Mouse (Mus musculus): ENCODE measurements around the gene Snx12. TPM values are rescaled to one million over a fixed set of nuclear protein-coding genes. Genes with fewer than 3 reads are reported as not detected.
"Not testable (repeated sequence)": the region's sequence is repeated elsewhere in the genome, so short reads cannot be mapped to it uniquely, and the experiment has no call there.

The Snx12 gene
- polyA plus RNA-seq, 1 experiment = 7.4 TPM

DNA sequence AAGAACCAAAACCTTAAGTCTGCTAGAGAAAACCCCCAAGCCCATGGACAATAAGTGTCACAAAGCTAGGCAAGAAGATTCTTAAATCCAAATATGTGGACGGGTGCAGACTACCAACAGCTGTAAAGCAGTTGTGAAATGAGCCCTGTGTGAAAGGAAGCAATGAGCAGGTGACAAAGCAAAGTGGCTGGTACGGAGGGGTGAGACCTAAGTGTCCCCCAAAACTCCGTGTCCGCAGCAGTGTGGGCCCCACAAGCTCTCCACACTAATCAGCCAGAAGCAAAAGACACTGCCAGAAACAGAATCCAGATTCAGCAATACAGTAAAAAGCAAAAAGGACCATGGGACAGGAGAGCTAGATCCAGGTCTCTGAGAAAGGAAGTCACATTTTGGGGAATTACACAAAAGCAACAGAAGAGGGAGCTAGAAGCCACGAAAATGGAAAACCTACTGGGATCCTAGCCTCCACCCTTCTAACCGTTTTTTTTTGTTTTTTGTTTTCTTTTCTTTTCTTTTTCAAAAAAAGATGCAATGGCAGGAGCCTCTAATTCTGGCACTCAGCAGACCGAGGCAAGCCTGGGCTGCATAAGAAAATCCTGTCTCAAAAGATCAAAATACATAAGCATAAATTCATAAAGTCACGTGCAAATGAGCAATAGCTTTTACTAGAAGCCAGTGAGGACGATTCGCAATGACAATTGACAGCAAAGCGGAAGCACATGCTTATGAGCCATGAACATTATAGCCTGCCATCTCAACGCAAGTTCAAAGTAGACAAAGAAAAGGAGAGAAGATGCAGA is 90.2 kb downstream of the Snx12 start:
- H3K4me3 ChIP-seq (ENCODE audit: low read depth, low read length) = no peak overlapping the region
- no peaks in the 10 kb centered on the region for H3K36me3 ChIP-seq (ENCODE audit: control insufficient read depth, insufficient read depth, low read length)
- no peaks in the 10 kb centered on the region for H3K4me1 ChIP-seq (ENCODE audit: control insufficient read depth, insufficient read depth, insufficient read length, low read length)
- no peak for TF ChIP-seq CTCF (IDR thresholded peaks at IDR 0.05; ENCODE audit: extremely low read depth, insufficient read length, insufficient replicate concordance, low read depth, low read length)
- no peak for TF ChIP-seq POLR2A (IDR thresholded peaks at IDR 0.05; ENCODE audit: low read depth, low read length)
- 31% methylated on average over 12 of the region's 12 CpGs for WGBS
- H3K27me3 ChIP-seq (ENCODE audit: control insufficient read depth, insufficient read depth, low read length) = no peaks in the 10 kb centered on the region
- H3K27ac ChIP-seq (ENCODE audit: insufficient read depth, low read depth, low read length) = no peak overlapping the region; the same call in 1 of the 2 replicates

DNA sequence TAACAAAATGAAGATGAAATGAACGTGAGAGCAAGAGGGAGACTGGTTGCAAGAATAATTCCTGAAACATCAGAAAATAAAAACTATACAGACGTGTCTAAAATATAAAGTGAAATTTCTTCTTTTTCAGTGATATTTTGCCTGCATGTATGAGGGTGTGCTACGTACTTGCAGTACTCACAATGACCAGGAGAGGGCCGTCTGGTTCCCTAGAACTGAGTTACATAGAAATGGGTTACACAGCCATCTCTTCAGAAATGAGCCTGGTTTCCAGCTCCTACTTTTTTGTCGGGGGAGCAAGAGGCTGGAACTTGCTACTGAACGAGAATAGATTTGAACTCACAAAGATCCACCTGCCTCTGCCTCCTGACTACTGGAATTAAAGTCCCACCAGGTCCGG is 91.4 kb downstream of the Snx12 start:
- H3K36me3 ChIP-seq (ENCODE audit: control insufficient read depth, insufficient read depth, low read length) = no peaks in the 10 kb centered on the region
- WGBS = 25% methylated on average over 7 of the region's 7 CpGs
- H3K27ac ChIP-seq (ENCODE audit: insufficient read depth, low read depth, low read length) = no peak overlapping the region
- no peaks in the 10 kb centered on the region for H3K27me3 ChIP-seq (ENCODE audit: control insufficient read depth, insufficient read depth, low read length)
- H3K4me1 ChIP-seq (ENCODE audit: control insufficient read depth, insufficient read depth, insufficient read length, low read length) = no peaks in the 10 kb centered on the region
- TF ChIP-seq CTCF (IDR thresholded peaks at IDR 0.05; ENCODE audit: extremely low read depth, insufficient read length, insufficient replicate concordance, low read depth, low read length) (no peak), POLR2A (IDR thresholded peaks at IDR 0.05; ENCODE audit: low read depth, low read length) (no peak)
- H3K4me3 ChIP-seq (ENCODE audit: low read depth, low read length) = no peak overlapping the region

DNA sequence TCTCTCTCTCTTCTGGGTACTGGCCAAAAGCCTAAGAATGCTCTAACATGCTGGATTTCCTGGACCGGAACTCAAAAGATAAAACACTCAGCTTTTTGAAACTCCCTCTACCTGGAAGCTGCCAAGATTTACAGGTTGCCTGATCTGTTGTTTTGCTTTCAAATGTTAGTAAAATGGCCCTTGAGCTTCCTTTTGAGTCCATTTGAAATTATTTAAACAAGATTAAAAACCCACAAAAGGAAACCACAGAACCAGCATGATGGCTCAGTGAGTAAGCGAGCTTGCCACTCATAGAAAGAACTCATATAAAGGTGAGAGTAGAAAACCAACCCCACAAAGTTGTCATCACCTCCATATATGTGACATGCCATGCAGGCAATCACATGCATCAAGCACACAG is 93.8 kb downstream of the Snx12 start:
- TF ChIP-seq CTCF (IDR thresholded peaks at IDR 0.05; ENCODE audit: extremely low read depth, insufficient read length, insufficient replicate concordance, low read depth, low read length) (no peak), POLR2A (IDR thresholded peaks at IDR 0.05; ENCODE audit: low read depth, low read length) (no peak)
- WGBS = 64% methylated on average over 2 of the region's 2 CpGs

DNA sequence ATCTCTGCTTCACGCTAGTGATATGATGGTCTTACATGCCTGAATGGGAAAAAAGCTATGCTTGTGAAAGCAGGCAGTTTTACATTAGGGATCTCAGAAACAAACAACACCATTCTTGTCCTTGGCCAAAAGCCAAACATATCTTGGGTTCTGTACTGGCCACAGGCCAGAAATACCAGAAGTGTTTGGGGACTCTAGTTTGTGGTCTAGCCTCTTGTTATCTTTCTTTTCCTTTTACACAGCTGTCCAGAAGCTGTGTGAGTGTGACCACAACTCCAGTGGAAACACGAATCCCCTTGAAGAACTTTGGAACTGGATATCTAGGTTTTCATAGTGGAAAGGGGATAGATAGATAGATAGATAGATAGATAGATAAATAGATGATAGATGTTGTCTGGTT is 95.4 kb downstream of the Snx12 start:
- TF ChIP-seq CTCF (IDR thresholded peaks at IDR 0.05; ENCODE audit: extremely low read depth, insufficient read length, insufficient replicate concordance, low read depth, low read length) = no peak
- TF ChIP-seq POLR2A (IDR thresholded peaks at IDR 0.05; ENCODE audit: low read depth, low read length) = no peak
- 17% methylated on average over 2 of the region's 2 CpGs for WGBS
- Histone ChIP-seq H3K4me3 (ENCODE audit: low read depth, low read length) (no peak overlapping the region), H3K27me3 (ENCODE audit: control insufficient read depth, insufficient read depth, low read length) (no peaks in the 10 kb centered on the region), H3K27ac (ENCODE audit: insufficient read depth, low read depth, low read length) (no peak overlapping the region), H3K4me1 (ENCODE audit: control insufficient read depth, insufficient read depth, insufficient read length, low read length) (no peaks in the 10 kb centered on the region), H3K36me3 (ENCODE audit: control insufficient read depth, insufficient read depth, low read length) (no peaks in the 10 kb centered on the region)

More for the DNA sequence above, 93.8 kb downstream of the Snx12 start:
- H3K4me3 ChIP-seq (ENCODE audit: low read depth, low read length) = no peak overlapping the region
- H3K4me1 ChIP-seq (ENCODE audit: control insufficient read depth, insufficient read depth, insufficient read length, low read length) = no peaks in the 10 kb centered on the region
- H3K27me3 ChIP-seq (ENCODE audit: control insufficient read depth, insufficient read depth, low read length) = no peaks in the 10 kb centered on the region
- no peak overlapping the region for H3K27ac ChIP-seq (ENCODE audit: insufficient read depth, low read depth, low read length)
- no peaks in the 10 kb centered on the region for H3K36me3 ChIP-seq (ENCODE audit: control insufficient read depth, insufficient read depth, low read length)

DNA sequence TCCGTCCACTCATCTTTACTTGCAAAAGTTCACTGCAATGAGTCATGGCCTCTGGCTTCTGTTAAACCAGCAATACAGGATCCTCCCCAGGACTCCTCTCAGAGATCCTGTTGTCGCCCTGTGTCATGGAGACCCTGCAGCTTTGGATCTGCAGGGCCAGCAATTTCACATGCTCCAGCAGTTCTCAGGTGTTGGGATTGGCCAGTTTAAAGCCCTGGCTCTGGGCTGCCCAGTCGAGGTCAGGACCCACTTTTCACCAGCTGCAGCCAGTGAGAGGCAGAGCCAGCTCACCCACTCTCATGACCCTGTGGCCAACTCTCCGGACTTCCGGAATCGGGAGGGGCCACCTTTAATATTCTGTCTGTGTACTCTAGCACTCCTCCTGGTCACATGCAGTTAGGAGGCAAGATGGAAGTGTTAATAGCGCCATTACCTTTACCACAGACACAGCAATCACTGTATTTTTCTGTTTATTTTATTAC is 95.8 kb downstream of the Snx12 start:
- TF ChIP-seq CTCF (IDR thresholded peaks at IDR 0.05; ENCODE audit: extremely low read depth, insufficient read length, insufficient replicate concordance, low read depth, low read length) (no peak), POLR2A (IDR thresholded peaks at IDR 0.05; ENCODE audit: low read depth, low read length) (no peak)
- no peaks in the 10 kb centered on the region for H3K27me3 ChIP-seq (ENCODE audit: control insufficient read depth, insufficient read depth, low read length)
- WGBS = 45% methylated on average over 7 of the region's 7 CpGs
- no peak overlapping the region for H3K4me3 ChIP-seq (ENCODE audit: low read depth, low read length)
- H3K36me3 ChIP-seq (ENCODE audit: control insufficient read depth, insufficient read depth, low read length) = no peaks in the 10 kb centered on the region
- no peak overlapping the region for H3K27ac ChIP-seq (ENCODE audit: insufficient read depth, low read depth, low read length)
- H3K4me1 ChIP-seq (ENCODE audit: control insufficient read depth, insufficient read depth, insufficient read length, low read length) = no peaks in the 10 kb centered on the region

DNA sequence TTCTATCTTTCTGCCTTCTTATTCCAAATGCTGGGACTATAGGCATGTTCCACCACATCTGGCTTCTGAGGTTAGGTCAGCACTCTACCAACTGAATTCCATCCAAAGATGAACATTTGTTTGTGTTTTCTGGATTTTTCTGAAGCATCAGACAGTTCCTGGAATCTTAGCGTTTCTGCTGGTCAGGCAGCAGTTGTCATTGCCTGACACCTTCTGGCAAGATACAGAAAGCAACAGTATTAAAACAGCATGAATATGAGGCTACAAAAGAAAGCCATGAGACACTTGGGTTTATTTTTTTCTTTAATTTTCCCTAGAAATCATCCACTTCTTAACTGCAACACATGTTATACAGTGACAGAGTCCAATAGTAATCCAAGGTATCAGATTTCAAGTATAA is 101.8 kb downstream of the Snx12 start:
- 30% methylated on average over 1 of the region's 1 CpGs for WGBS
- TF ChIP-seq CTCF (IDR thresholded peaks at IDR 0.05; ENCODE audit: extremely low read depth, insufficient read length, insufficient replicate concordance, low read depth, low read length) (no peak), POLR2A (IDR thresholded peaks at IDR 0.05; ENCODE audit: low read depth, low read length) (no peak)
- H3K4me1 ChIP-seq (ENCODE audit: control insufficient read depth, insufficient read depth, insufficient read length, low read length) = no peaks in the 10 kb centered on the region

DNA sequence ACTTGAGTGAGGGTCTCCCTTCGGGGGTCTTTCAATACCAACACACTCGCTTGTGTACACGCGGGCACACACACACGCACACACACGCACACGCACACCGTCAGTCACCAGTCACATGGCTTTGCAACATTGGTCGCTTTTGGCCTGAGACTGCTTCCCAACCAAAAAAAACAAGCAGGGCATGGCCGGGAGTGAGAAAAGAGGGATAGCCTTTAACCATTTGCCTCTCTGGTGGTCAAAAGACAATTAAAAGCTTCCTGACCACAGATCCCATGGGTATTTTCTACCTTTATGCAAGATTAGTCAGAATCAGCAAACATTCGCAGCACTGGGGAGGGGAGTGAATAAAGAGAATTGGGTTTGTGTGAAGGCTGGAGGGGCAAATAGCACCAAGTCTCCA is 136.4 kb downstream of the Snx12 start, which contains the start of gene Slc7a3:
Slc7a3 (minus strand) TSS at position 101 of the 400 bp plus-strand sequence.
- WGBS = 36% methylated on average over 11 of the region's 11 CpGs
- no peaks in the 10 kb centered on the region for H3K4me1 ChIP-seq (ENCODE audit: control insufficient read depth, insufficient read depth, insufficient read length, low read length)
- H3K36me3 ChIP-seq (ENCODE audit: control insufficient read depth, insufficient read depth, low read length) = no peaks in the 10 kb centered on the region
- H3K4me3 ChIP-seq (ENCODE audit: low read depth, low read length) = no peak within 1 kb of the TSS
- TF ChIP-seq CTCF (IDR thresholded peaks at IDR 0.05; ENCODE audit: extremely low read depth, insufficient read length, insufficient replicate concordance, low read depth, low read length) (no peak), POLR2A (IDR thresholded peaks at IDR 0.05; ENCODE audit: low read depth, low read length) (no peak)
- H3K27ac ChIP-seq (ENCODE audit: insufficient read depth, low read depth, low read length) = no peak within 1 kb of the TSS
- H3K27me3 ChIP-seq (ENCODE audit: control insufficient read depth, insufficient read depth, low read length) = peaks cover 2% of the 10 kb centered on the region; the same call in 1 of the 2 replicates

More for the DNA sequence above, 101.8 kb downstream of the Snx12 start:
- Histone ChIP-seq H3K4me3 (ENCODE audit: low read depth, low read length) (no peak overlapping the region), H3K27ac (ENCODE audit: insufficient read depth, low read depth, low read length) (no peak overlapping the region), H3K36me3 (ENCODE audit: control insufficient read depth, insufficient read depth, low read length) (no peaks in the 10 kb centered on the region), H3K27me3 (ENCODE audit: control insufficient read depth, insufficient read depth, low read length) (no peaks in the 10 kb centered on the region)

DNA sequence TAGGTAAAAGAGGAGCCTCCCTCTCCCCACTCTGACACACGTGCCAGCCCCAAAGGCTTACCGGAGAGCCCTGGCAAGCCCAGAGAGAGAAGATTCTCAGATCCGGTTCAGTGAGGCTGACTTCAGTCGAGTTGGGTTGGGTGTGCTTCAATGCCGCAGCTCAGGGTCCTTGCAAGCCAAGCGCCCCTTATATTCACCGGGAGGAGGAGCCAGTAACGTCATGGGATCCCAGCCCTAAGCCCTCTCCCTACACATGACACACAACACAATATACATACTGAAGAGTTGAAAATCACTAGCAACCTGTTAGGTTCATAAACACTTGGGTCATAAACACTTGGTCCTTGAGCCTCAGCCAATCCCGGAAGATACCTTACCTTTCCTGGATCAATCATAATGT is 137.2 kb downstream of the Snx12 start:
- H3K4me3 ChIP-seq (ENCODE audit: low read depth, low read length); H3K27ac ChIP-seq (ENCODE audit: insufficient read depth, low read depth, low read length); H3K27me3 ChIP-seq (ENCODE audit: control insufficient read depth, insufficient read depth, low read length); H3K4me1 ChIP-seq (ENCODE audit: control insufficient read depth, insufficient read depth, insufficient read length, low read length); H3K36me3 ChIP-seq (ENCODE audit: control insufficient read depth, insufficient read depth, low read length): not testable (repeated sequence)
- 13% methylated on average over 9 of the region's 9 CpGs for WGBS
